Mouse (Mus musculus) frontal cortex, adult (tissue): ENCODE results near the gene Pdpr.
"Not testable (repeated sequence)": the region's sequence is repeated elsewhere in the genome, so short reads cannot be mapped to it uniquely, and the experiment has no call there.

ENCODE experiments used
- ATAC-seq: cut with Nextera tagmentation; 2 replicates; pipeline ENCODE4 v1.9.2; 2017; ENCODE audit warnings: mild to moderate bottlenecking, moderate library complexity, mixed read lengths; ENCODE audit not compliant: low TSS enrichment

The Pdpr gene

GRCm38 (mm10) chr8:111090126-111090525 lies 4.3 kb upstream of the Pdpr start:
- ATAC-seq: peak; percentile 71

GRCm38 (mm10) chr8:111091706-111092105 lies 2.7 kb upstream of the Pdpr start:
- peak; percentile 39; the same call in 1 of the 2 replicates for ATAC-seq

GRCm38 (mm10) chr8:111092326-111092725 lies 2.1 kb upstream of the Pdpr start, which contains the start of gene Clec18a:
Gene Clec18a (minus strand): TSS chr8:111092426.
- ATAC-seq: not testable (repeated sequence)

GRCm38 (mm10) chr8:111094719-111095302 lies 381 bp downstream of the Pdpr start:
- ATAC-seq: peak; percentile 28; the same call in 1 of the 2 replicates

- no peak for ATAC-seq
These were observed 20.5 kb downstream of the Pdpr start for GRCm38 (mm10) chr8:111114891-111115290.

- no peak for ATAC-seq
These were observed 25.1 kb downstream of the Pdpr start for GRCm38 (mm10) chr8:111119481-111119880.

- 0 out of 2 replicates have a peak, but pooled peaks have one; percentile 20 for ATAC-seq
These were observed 36.3 kb downstream of the Pdpr start for GRCm38 (mm10) chr8:111130756-111131155.

GRCm38 (mm10) chr8:111142521-111142920 lies 48.1 kb downstream of the Pdpr start:
- no peak for ATAC-seq

GRCm38 (mm10) chr8:111144901-111145459 lies 50.5 kb downstream of the Pdpr start:
- ATAC-seq: peak; percentile 41

- peak; percentile 89 for ATAC-seq
These were observed 51.1 kb downstream of the Pdpr start for GRCm38 (mm10) chr8:111145460-111146012.

- ATAC-seq: no peak
These were observed 61.4 kb downstream of the Pdpr start for GRCm38 (mm10) chr8:111155721-111156436.

GRCm38 (mm10) chr8:111157617-111158016 lies 63.2 kb downstream of the Pdpr start:
- ATAC-seq: peak; percentile 86

GRCm38 (mm10) chr8:111171661-111172060 lies 77.2 kb downstream of the Pdpr start:
- ATAC-seq: no peak

GRCm38 (mm10) chr8:111185472-111185947 lies 91.1 kb downstream of the Pdpr start:
- ATAC-seq: peak; percentile 76
